Mouse (Mus musculus): Measurements from ENCODE around the gene Atp6ap2.

DNA sequence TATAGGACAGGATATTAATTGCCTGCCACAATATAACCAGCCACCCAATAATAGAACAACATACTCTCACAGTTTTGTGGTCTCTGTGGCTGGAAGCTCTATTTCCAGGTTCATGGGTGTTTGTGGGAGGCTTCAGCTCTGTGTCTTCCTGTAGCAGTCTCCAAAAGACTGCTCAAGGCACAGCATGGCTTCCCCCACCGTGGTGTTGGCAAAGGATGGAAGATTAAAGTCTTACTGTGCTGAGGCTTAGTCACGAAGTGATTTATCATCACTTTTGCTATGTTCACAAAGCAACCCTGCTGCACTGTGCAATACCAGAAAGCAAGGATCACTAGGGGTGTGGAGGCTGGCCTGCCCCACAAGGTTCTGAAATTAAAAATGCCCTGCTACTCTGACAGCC lies 66.3 kb downstream of the Atp6ap2 start:
- no peak for TF ChIP-seq CTCF (conservative IDR thresholded peaks at IDR 0.05; ENCODE audit: insufficient read depth, insufficient read length, low read depth, low read length)
- no peak for TF ChIP-seq POLR2A (IDR thresholded peaks at IDR 0.05; ENCODE audit: low read depth, low read length)
